Mouse (Mus musculus) forebrain, embryonic 15.5 days (tissue): ENCODE measurements around the gene Plpp7. TPM values are rescaled to one million over a fixed set of nuclear protein-coding genes. Genes with fewer than 3 reads are reported as not detected.

ENCODE experiments used
- ATAC-seq: fragments of 200-750 bp; cut with Nextera tagmentation; replicated peaks from 2 replicates; pipeline ENCODE4 v1.8.0; 2017; ENCODE audit warnings: mild to moderate bottlenecking, moderate TSS enrichment, moderate library complexity
- H3K27ac ChIP-seq: fragments of 300-500 bp; sonication (generic); replicated peaks from 2 replicates; pipeline ENCODE4 v1.5.1; 2015; ENCODE audit warnings: mild to moderate bottlenecking, inconsistent platforms
- H3K27me3 ChIP-seq: fragments of 300-500 bp; sonication (generic); 2 replicates; pipeline ENCODE4 v1.6.1; 2015; ENCODE audit warnings: inconsistent platforms
- H3K36me3 ChIP-seq: fragments of 300-500 bp; sonication (generic); 2 replicates; pipeline ENCODE4 v1.6.1; 2015; ENCODE audit warnings: mild to moderate bottlenecking, inconsistent platforms
- H3K4me1 ChIP-seq: fragments of 300-500 bp; sonication (generic); 2 replicates; pipeline ENCODE4 v1.6.1; 2015; ENCODE audit warnings: inconsistent platforms
- H3K4me2 ChIP-seq: fragments of 300-500 bp; sonication (generic); replicated peaks from 2 replicates; pipeline ENCODE4 v1.6.1; 2015; ENCODE audit warnings: mild to moderate bottlenecking, inconsistent platforms
- H3K4me3 ChIP-seq: fragments of 300-500 bp; sonication (generic); 2 replicates; pipeline ENCODE4 v1.5.1; 2015; ENCODE audit warnings: mild to moderate bottlenecking, inconsistent platforms
- H3K9ac ChIP-seq: fragments of 300-500 bp; sonication (generic); replicated peaks from 2 replicates; pipeline ENCODE4 v1.6.1; 2015; ENCODE audit warnings: mild to moderate bottlenecking, inconsistent platforms
- H3K9me3 ChIP-seq: fragments of 300-500 bp; sonication (generic); 2 replicates; pipeline ENCODE4 v1.6.1; 2016; ENCODE audit warnings: inconsistent platforms
- WGBS: fragments of 180-500 bp; shearing (Covaris S2); methylation state at CpG from one replicate; pipeline ENCODE4 v1.1.7; 2015; ENCODE audit warnings: mixed read lengths; 5-methylcytosine and 5-hydroxymethylcytosine counted together
- polyA plus RNA-seq: library from polyadenylated mRNA; unstranded; fragments of >200 nt; fragmentation: Nextera tagmentation; extraction: Ambion mirVana; gene quantifications from 2 replicates; pipeline ENCODE4 v1.2.1, GENCODE M21; 2015

Plpp7 gene
- polyA plus RNA-seq, 1 experiment from 2014 or later = 16.4 TPM

DNA sequence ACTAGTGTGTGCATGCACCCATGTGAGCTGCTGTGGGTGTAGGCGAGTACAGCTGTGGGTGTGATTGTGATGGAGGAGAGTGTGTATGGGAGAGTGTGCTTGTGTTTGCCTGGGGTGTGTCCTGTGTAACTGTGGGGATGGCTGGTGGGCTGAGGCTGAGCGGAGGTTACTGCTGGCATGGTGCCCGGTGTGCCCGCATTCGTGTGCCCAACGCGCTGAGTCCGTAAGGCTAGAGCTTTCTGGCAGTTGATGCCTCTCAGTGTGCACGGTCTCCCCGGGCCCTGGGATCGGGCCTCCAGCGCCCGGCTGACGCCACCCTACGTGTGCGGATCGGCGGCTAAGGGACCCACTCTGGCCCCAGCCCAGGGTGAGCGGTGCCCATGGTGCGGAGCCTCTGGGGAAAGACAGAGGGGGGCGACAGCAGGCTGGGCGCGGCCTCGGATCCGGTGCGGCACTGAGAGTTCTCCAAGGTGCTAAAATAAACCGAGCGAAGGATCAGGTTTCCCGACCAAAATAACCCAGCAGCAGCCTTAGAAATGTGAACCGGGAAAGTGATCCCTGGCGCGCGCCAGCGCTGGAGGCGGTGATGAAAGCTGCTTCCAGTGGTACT is 6.9 kb upstream of the Plpp7 start:
- peaks cover 45% of the 10 kb centered on the region for H3K27me3 ChIP-seq
- ATAC-seq = 0 out of 2 replicates have a peak, but pooled peaks have one; percentile 20

DNA sequence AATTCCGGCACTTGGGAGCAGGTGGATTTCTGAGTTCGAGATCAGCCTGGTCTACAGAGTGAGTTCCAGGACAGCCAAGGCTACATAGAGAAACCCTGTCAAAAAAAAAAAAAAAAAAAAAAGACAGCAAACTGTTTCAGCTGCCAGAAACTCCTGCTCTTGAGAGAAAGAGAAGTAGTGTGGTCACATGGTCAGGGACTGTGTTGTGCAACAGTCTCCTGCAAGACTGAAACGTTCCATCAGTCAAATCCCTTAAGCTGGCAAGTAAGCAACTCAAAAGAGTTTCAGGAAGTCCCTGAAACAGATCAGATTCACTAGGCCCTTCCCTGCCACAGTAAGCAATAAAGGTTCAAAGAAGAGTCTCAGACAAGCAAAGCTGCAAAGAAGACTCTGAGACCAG is 5.7 kb upstream of the Plpp7 start:
- no peak overlapping the region for H3K9ac ChIP-seq

More for the DNA sequence above, 6.9 kb upstream of the Plpp7 start:
- peak overlapping the region; percentile 33 for H3K4me3 ChIP-seq
- H3K9ac ChIP-seq = 0 out of 2 replicates have a peak overlapping the region, but pooled peaks have one; percentile 25
- H3K4me2 ChIP-seq = peak overlapping the region; percentile 57
- H3K9me3 ChIP-seq = no peaks in the 10 kb centered on the region
- H3K4me1 ChIP-seq = peaks cover 22% of the 10 kb centered on the region
- H3K36me3 ChIP-seq = no peaks in the 10 kb centered on the region
- no peak overlapping the region for H3K27ac ChIP-seq
- 4% methylated on average over 35 of the region's 35 CpGs for WGBS

DNA sequence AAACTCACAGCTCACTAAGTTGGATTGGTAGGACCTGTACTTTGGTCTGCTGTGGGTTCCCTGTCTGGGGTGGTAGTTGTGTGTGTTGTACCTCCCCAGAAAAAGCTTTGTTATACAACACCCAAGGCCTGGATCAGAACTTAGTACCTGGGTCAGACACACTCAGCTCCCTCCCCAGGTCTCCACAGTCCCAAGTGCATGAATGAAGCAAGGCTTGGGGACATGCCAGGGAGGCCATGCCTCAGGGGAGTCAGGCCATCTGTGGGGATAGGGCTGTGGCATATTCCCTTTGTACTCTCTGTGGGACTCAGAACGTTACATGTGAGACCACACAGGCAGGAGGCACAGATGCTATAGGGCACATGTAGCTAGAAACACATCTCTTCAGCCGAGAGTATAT is 5.2 kb upstream of the Plpp7 start:
- no peak overlapping the region for H3K9ac ChIP-seq
- WGBS = 61% methylated on average over 2 of the region's 2 CpGs
- H3K4me2 ChIP-seq = no peak overlapping the region
- H3K4me3 ChIP-seq = no peak overlapping the region
- H3K27ac ChIP-seq = no peak overlapping the region
- H3K36me3 ChIP-seq = no peaks in the 10 kb centered on the region
- peaks cover 11% of the 10 kb centered on the region for H3K4me1 ChIP-seq
- no peak for ATAC-seq
- H3K9me3 ChIP-seq = no peaks in the 10 kb centered on the region
- H3K27me3 ChIP-seq = peaks cover 30% of the 10 kb centered on the region

More for the DNA sequence above, 5.7 kb upstream of the Plpp7 start:
- Histone ChIP-seq H3K4me2 (no peak overlapping the region), H3K36me3 (no peaks in the 10 kb centered on the region), H3K27ac (no peak overlapping the region), H3K4me1 (peaks cover 11% of the 10 kb centered on the region), H3K9me3 (no peaks in the 10 kb centered on the region), H3K27me3 (peaks cover 34% of the 10 kb centered on the region), H3K4me3 (no peak overlapping the region)
- WGBS = 69% methylated on average over 3 of the region's 3 CpGs
- no peak for ATAC-seq

DNA sequence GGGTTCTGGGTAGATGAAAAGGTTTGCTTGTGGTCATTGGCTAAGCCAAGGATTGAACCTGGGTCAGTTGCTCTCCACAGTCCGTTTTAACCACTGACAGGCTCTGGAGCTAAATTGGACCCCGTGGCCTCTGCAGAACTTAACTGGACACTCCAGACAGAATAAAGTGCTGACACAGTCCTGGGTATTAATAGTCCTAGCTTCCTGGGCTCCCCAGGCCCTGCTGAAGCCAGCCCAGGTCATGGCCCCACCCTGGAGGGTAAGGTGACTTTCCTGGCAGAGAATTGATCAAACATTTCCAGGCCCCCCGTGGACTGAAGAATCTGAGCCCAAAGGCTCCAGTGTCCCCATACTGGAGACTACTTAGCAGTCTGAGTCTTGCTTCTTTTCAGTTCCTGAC is 3.4 kb upstream of the Plpp7 start:
- Histone ChIP-seq H3K4me2 (no peak overlapping the region), H3K4me1 (peaks cover 30% of the 10 kb centered on the region), H3K27ac (no peak overlapping the region), H3K27me3 (peaks cover 13% of the 10 kb centered on the region), H3K9me3 (no peaks in the 10 kb centered on the region), H3K36me3 (no peaks in the 10 kb centered on the region), H3K4me3 (no peak overlapping the region), H3K9ac (no peak overlapping the region)
- WGBS = 64% methylated on average over 3 of the region's 3 CpGs
- ATAC-seq = no peak

DNA sequence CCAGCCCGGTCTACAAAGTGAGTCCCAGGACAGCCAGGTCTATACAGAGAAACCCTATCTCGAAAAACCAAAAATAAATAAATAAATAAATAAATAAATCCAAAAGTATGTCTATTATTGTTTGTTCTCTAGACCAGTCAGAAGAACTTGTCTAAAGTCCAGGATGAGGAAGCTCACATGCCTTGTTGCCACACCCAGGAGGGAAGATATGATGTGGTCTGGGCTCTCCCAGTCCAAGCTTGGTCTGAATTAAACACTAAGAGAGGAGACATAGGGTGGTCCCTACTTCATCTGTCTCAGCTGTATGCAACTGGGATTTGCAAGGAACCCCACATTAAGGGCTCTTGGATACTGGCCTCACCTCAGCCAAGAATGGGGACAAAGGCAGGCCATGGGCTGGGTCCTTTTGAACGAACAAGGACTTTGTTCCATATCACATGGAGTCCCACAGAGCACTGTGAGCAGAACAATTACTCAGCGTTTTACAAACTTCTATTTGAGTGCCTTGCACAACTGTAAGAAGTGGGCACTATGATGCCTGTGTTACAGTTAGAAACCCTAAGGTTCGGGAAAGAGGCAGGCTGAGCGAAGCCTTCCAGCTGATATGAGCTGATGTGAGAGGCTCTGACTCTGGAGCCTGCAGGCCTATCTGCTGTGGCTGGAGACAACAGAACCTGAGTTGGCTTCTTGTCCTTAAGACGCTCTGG is 1.2 kb upstream of the Plpp7 start:
- 0 out of 2 replicates have a peak, but pooled peaks cover 2% of the 10 kb centered on the region for H3K27me3 ChIP-seq
- no peaks in the 10 kb centered on the region for H3K36me3 ChIP-seq
- H3K9ac ChIP-seq = no peak overlapping the region
- peaks cover 18% of the 10 kb centered on the region for H3K4me1 ChIP-seq
- H3K27ac ChIP-seq = no peak overlapping the region
- no peaks in the 10 kb centered on the region for H3K9me3 ChIP-seq
- WGBS = 81% methylated on average over 7 of the region's 7 CpGs
- no peak overlapping the region for H3K4me3 ChIP-seq
- H3K4me2 ChIP-seq = no peak overlapping the region
- no peak for ATAC-seq

DNA sequence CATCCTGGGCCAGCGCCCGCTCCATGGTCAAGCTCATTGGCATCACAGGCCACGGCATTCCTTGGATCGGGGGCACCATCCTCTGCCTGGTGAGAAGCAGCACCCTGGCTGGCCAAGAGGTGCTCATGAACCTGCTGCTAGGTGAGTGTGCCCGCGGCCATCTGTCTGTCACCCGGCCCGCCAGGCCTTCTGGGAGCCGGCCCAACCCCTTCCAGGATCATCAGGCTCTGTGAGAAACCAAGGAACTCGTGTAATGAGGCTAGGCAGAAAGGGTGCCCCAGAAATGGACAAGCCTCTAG is 743 bp downstream of the Plpp7 start:
- no peaks in the 10 kb centered on the region for H3K27me3 ChIP-seq
- no peaks in the 10 kb centered on the region; the same call in 1 of the 2 replicates for H3K36me3 ChIP-seq
- peak overlapping the region; percentile 44 for H3K4me3 ChIP-seq
- peak overlapping the region; percentile 67 for H3K4me2 ChIP-seq
- no peaks in the 10 kb centered on the region for H3K9me3 ChIP-seq
- H3K4me1 ChIP-seq = peaks cover 18% of the 10 kb centered on the region
- H3K27ac ChIP-seq = peak overlapping the region; percentile 60; the same call in 1 of the 2 replicates
- 0 out of 2 replicates have a peak, but pooled peaks have one; percentile 1 for ATAC-seq
- 86% methylated on average over 10 of the region's 10 CpGs for WGBS
- peak overlapping the region; percentile 58 for H3K9ac ChIP-seq

DNA sequence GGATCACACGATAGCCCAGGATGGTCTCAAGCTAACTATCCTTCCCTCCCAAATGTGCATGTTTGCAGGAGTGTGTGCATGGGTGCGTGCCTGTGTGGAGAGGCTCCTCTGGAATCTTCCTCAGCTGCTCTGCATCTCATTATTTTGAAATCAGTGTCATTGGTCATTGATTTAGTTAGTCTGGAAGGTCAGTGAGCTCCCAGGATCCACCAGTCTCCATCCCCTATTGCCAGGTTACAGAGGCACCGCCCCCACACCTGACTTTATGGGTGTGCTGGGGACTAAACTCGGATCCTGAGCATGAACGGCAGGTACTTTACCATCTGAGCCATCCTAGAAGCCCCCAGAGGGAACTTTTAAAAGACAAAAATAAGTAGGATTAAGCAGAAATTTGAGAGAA is 7.6 kb downstream of the Plpp7 start:
- no peaks in the 10 kb centered on the region; the same call in 1 of the 2 replicates for H3K36me3 ChIP-seq
- H3K9ac ChIP-seq = no peak overlapping the region
- no peak overlapping the region for H3K4me3 ChIP-seq
- no peak overlapping the region for H3K4me2 ChIP-seq
- H3K27ac ChIP-seq = no peak overlapping the region
- H3K27me3 ChIP-seq = no peaks in the 10 kb centered on the region
- no peaks in the 10 kb centered on the region for H3K4me1 ChIP-seq
- WGBS = 60% methylated on average over 5 of the region's 5 CpGs
- H3K9me3 ChIP-seq = no peaks in the 10 kb centered on the region
- ATAC-seq = no peak

DNA sequence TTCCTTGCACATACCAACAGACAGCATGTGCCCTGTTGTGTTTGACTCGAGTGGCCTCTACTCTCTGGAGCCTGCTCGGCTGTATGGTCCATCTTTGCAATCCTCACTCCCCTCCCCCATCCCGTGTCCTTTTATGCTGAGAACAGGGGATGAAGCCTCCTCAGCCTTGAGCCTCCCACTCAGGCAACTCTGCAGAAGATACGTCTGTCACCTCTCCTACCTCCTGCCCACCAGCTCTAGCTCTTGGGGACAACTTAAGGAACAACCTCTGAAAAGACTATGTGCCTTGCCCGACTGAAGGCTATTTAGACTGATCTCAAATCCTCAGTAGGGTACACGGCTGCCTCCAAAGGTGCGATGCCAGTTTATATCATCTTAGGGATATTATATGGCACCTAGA is 8.2 kb downstream of the Plpp7 start:
- Histone ChIP-seq H3K4me1 (no peaks in the 10 kb centered on the region), H3K4me3 (no peak overlapping the region), H3K9me3 (no peaks in the 10 kb centered on the region), H3K27ac (no peak overlapping the region), H3K27me3 (no peaks in the 10 kb centered on the region), H3K9ac (no peak overlapping the region), H3K4me2 (no peak overlapping the region), H3K36me3 (no peaks in the 10 kb centered on the region; the same call in 1 of the 2 replicates)
- WGBS = 75% methylated on average over 7 of the region's 7 CpGs
- ATAC-seq = no peak

DNA sequence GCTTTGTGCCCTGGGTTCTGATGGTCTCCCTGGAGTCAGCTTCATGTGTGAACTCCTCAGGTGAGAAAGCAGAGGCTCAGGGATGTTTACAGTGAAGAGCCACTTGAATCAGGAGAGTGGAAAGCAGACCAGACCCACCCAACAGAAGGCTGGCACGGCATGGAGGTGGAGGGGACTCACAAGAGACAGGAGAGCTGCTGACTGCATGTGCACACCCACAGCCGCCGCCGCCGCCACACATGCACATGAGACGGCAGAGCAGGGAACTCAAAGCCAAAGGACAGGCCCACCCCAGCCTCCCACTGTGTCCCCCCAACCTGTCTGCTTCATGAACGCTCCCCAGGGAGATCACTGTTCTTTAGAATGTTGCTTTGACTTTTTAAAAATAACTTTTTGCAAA is 8.8 kb downstream of the Plpp7 start:
- no peak overlapping the region for H3K27ac ChIP-seq
- H3K27me3 ChIP-seq = no peaks in the 10 kb centered on the region
- no peak overlapping the region for H3K4me2 ChIP-seq
- no peak for ATAC-seq
- WGBS = 84% methylated on average over 7 of the region's 7 CpGs
- H3K4me1 ChIP-seq = no peaks in the 10 kb centered on the region
- no peaks in the 10 kb centered on the region; the same call in 1 of the 2 replicates for H3K36me3 ChIP-seq
- H3K9me3 ChIP-seq = no peaks in the 10 kb centered on the region
- H3K9ac ChIP-seq = no peak overlapping the region
- H3K4me3 ChIP-seq = no peak overlapping the region

DNA sequence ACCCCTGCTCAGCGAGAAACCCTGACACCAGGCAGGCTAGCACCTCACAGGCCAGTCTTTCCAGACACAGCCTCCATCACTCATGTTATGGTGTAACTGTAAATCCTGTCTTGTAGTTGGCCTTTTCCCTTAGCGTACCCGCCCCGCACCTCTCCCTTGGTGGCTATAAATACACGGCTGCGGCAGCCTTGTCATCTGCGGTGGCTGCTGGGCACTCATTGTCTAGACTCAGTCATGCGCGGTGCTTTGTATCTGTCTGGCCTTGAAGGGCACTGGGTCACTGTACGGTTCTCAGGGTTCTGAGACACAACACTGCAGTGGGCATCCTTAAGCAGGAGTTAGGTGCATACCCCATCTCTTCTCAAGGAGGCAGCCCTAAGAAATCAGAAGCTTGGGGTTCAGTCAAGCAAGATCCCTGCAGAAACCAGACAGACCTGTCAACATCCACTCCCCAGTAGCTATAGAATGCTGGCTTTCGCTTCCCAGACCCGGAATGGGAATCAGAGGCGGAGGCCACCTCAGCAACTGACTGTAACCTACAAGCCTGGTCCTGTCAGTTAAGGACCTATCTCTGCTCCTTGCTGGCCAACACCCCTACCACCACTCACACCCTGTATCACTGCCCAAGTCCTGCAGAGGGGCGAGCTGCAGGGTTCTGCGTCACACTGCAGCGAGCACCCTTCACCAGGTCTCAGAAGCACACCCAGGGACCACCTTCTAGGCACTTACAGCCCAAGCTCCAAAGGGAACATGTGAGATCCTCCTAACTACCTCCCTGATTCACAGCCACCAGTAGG is 10.0 kb downstream of the Plpp7 start:
- Histone ChIP-seq H3K4me1 (no peaks in the 10 kb centered on the region), H3K9ac (no peak overlapping the region), H3K27ac (no peak overlapping the region), H3K4me2 (no peak overlapping the region), H3K4me3 (no peak overlapping the region), H3K9me3 (no peaks in the 10 kb centered on the region), H3K36me3 (0 out of 2 replicates have a peak, but pooled peaks cover 4% of the 10 kb centered on the region), H3K27me3 (no peaks in the 10 kb centered on the region)
- WGBS = 57% methylated on average over 16 of the region's 16 CpGs
- ATAC-seq = no peak

DNA sequence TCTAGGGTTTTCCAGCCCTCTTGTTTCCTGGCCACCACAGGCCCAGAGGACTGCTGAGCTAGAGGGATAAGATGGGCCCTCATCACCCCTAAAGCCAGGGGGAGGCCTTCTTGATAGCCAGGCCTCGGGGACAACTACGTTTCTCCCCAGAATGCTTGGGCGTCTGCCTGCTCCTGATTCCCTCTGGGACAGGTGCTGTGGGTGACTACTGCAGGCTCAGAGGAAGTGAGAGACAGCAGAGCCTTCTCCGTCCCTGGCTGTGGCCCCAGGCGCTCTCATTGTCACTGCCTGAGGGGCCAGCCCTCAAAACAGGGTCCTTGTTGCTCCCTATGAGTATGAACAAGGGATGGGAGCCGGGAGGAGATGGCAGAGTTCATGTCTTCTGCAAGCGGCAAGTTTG is 10.6 kb downstream of the Plpp7 start:
- Histone ChIP-seq H3K27me3 (no peaks in the 10 kb centered on the region), H3K36me3 (0 out of 2 replicates have a peak, but pooled peaks cover 7% of the 10 kb centered on the region), H3K4me1 (no peaks in the 10 kb centered on the region), H3K9ac (no peak overlapping the region), H3K27ac (no peak overlapping the region), H3K4me2 (no peak overlapping the region), H3K4me3 (no peak overlapping the region), H3K9me3 (no peaks in the 10 kb centered on the region)
- WGBS = 91% methylated on average over 7 of the region's 7 CpGs
- ATAC-seq = no peak

DNA sequence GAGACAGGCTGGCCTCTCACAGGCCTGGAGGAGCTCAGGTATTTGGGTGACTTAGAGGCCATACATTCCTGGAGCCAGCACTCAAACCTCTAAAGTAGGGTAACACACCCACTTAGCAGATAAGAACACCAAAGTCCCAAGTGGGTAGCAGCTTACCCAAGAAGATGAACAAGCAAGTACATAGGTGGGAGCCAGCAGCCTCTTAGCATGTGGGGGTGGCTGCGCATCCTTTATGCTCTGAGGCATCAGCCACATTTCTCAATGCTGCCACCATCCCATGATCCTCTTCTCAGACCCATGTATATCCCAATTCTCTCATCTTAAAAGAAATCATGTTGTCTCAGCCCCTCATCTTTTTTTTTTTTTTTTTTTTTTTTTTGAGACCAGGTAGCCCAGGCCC is 15.9 kb downstream of the Plpp7 start:
- WGBS = 96% methylated on average over 1 of the region's 1 CpGs
- no peaks in the 10 kb centered on the region for H3K9me3 ChIP-seq
- no peak overlapping the region for H3K4me3 ChIP-seq
- H3K4me1 ChIP-seq = no peaks in the 10 kb centered on the region
- ATAC-seq = no peak
- no peak overlapping the region for H3K27ac ChIP-seq
- no peak overlapping the region for H3K9ac ChIP-seq
- H3K4me2 ChIP-seq = no peak overlapping the region
- no peaks in the 10 kb centered on the region for H3K27me3 ChIP-seq
- H3K36me3 ChIP-seq = peaks cover 7% of the 10 kb centered on the region; the same call in 1 of the 2 replicates
